Mouse (Mus musculus): ENCODE measurements around the gene Fggy. TPM values are rescaled to one million over a fixed set of nuclear protein-coding genes. Genes with fewer than 3 reads are reported as not detected.

The Fggy gene
- polyA plus RNA-seq, 1 experiment from 2014 or later = 5.3 TPM

DNA sequence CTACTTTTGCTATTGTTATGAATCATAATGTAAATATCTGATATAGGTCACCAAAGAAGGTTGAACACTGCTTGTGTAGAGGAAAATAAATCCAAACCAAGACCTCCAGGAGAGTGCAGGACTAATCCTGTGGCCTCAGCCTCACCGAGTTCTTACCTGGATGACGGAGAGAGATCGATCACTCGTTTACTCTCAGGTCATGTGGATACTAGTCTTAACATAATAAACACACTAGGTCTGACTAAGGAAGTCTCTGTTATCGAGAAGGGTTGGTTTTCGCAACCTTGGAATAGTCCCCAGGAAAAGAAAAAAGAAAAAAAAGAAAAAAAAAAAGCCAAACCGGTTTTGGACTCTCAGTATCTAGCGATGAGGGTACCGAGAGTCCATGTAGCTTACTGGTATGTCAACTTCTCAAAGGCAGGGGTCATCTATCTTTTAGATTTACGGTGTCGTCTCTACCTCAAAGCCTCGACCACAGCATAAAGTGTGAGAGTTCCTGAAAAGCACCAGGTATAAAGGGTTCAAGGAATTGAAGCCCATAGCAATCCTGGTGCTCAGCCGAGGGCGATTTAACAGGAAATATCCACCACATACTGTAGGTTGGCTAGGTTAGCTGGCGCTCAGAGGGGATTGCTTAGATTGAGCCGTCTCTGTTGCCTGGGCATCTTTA is 509 bp upstream of the Fggy start:
- WGBS = 12% methylated on average over 16 of the region's 16 CpGs

DNA sequence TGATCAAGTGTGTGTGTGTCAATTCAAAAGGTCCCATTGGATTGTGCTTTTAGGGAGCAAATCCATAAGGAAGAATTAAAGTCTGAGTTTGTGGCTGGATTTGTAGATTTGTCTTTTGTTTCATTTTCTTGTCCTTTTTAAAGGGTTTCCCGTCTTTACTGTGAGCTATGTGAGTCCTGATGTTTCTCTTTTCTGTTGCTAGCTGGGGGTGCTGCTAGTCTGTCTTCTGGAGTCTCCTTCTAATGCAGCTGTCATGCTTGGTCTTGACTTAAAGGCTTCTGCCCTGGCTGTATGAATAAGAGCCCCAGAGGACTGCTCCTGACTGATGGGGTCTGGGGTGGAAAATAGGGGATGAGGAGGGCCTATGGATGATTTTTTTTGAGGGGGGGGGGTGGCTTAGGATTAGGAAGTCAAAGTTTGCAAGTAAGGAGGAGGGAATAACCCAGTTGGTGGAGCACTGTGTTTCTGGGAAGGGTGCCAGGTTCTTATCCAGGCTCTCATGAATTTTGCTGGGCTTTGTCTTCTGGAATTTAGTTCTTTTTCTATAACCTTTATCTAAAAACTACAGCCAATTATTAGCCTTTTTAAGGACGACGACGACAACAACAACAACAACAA is 1.1 kb downstream of the Fggy start:
- WGBS = 33% methylated on average over 4 of the region's 4 CpGs

More for the DNA sequence above, 509 bp upstream of the Fggy start:
- H3K4me1 ChIP-seq (replicated peaks; ENCODE audit: control insufficient read depth, insufficient read depth) = no peaks in the 10 kb centered on the region
- peak overlapping the region; percentile 86 for H3K27ac ChIP-seq (replicated peaks)
- peak overlapping the region; percentile 58 for H3K9ac ChIP-seq (ENCODE audit: low read length)
- no peaks in the 10 kb centered on the region for H3K27me3 ChIP-seq (ENCODE audit: control insufficient read depth, insufficient read depth, low read length)
- peak overlapping the region; percentile 64 for H3K4me2 ChIP-seq (replicated peaks; ENCODE audit: low read depth)
- TF ChIP-seq EP300 (optimal IDR thresholded peaks at IDR 0.05) = no peak
- no peak for TF ChIP-seq CTCF (IDR thresholded peaks at IDR 0.05; ENCODE audit: low read depth)
- H3K4me3 ChIP-seq (ENCODE audit: low read depth, low read length) = peak overlapping the region; percentile 38
- no peaks in the 10 kb centered on the region for H3K9me3 ChIP-seq (ENCODE audit: control insufficient read depth, low read length)
- no peaks in the 10 kb centered on the region for H3K36me3 ChIP-seq (ENCODE audit: control insufficient read depth, insufficient read depth, low read length)
- peak; percentile 41 for ATAC-seq (ENCODE audit: low FRiP score, low TSS enrichment)
- no peak for DNase-seq (ENCODE audit: low spot score)

GRCm38 (mm10) chr4:95571621-95572020 is 14.3 kb downstream of the Fggy start:
- WGBS = 79% methylated on average over 3 of the region's 3 CpGs
- H3K4me3 ChIP-seq (ENCODE audit: low read depth, low read length) = no peak overlapping the region
- H3K9me3 ChIP-seq (ENCODE audit: control insufficient read depth, low read length) = no peaks in the 10 kb centered on the region
- no peaks in the 10 kb centered on the region for H3K27me3 ChIP-seq (ENCODE audit: control insufficient read depth, insufficient read depth, low read length)
- no peaks in the 10 kb centered on the region for H3K4me1 ChIP-seq (replicated peaks; ENCODE audit: control insufficient read depth, insufficient read depth)
- no peak overlapping the region for H3K9ac ChIP-seq (ENCODE audit: low read length)
- no peak overlapping the region for H3K4me2 ChIP-seq (replicated peaks; ENCODE audit: low read depth)
- no peak for TF ChIP-seq EP300 (optimal IDR thresholded peaks at IDR 0.05)
- TF ChIP-seq CTCF (IDR thresholded peaks at IDR 0.05; ENCODE audit: low read depth) = no peak
- no peaks in the 10 kb centered on the region for H3K36me3 ChIP-seq (ENCODE audit: control insufficient read depth, insufficient read depth, low read length)
- ATAC-seq (ENCODE audit: low FRiP score, low TSS enrichment) (no peak), DNase-seq (ENCODE audit: low spot score) (no peak)
- no peak overlapping the region for H3K27ac ChIP-seq (replicated peaks)

More for the DNA sequence above, 1.1 kb downstream of the Fggy start:
- no peaks in the 10 kb centered on the region for H3K4me1 ChIP-seq (replicated peaks; ENCODE audit: control insufficient read depth, insufficient read depth)
- ATAC-seq (ENCODE audit: low FRiP score, low TSS enrichment) (no peak), DNase-seq (ENCODE audit: low spot score) (peak; percentile 18)
- no peaks in the 10 kb centered on the region for H3K27me3 ChIP-seq (ENCODE audit: control insufficient read depth, insufficient read depth, low read length)
- no peaks in the 10 kb centered on the region for H3K36me3 ChIP-seq (ENCODE audit: control insufficient read depth, insufficient read depth, low read length)
- no peak overlapping the region for H3K9ac ChIP-seq (ENCODE audit: low read length)
- peak overlapping the region; percentile 91 for H3K27ac ChIP-seq (replicated peaks)
- H3K9me3 ChIP-seq (ENCODE audit: control insufficient read depth, low read length) = no peaks in the 10 kb centered on the region
- TF ChIP-seq CTCF (IDR thresholded peaks at IDR 0.05; ENCODE audit: low read depth) (no peak), EP300 (optimal IDR thresholded peaks at IDR 0.05) (no peak)
- H3K4me3 ChIP-seq (ENCODE audit: low read depth, low read length) = no peak overlapping the region
- H3K4me2 ChIP-seq (replicated peaks; ENCODE audit: low read depth) = no peak overlapping the region

GRCm38 (mm10) chr4:95573704-95574103 is 16.4 kb downstream of the Fggy start:
- Histone ChIP-seq H3K4me2 (replicated peaks; ENCODE audit: low read depth) (no peak overlapping the region), H3K27me3 (ENCODE audit: control insufficient read depth, insufficient read depth, low read length) (no peaks in the 10 kb centered on the region), H3K36me3 (ENCODE audit: control insufficient read depth, insufficient read depth, low read length) (no peaks in the 10 kb centered on the region), H3K27ac (replicated peaks) (no peak overlapping the region), H3K4me1 (replicated peaks; ENCODE audit: control insufficient read depth, insufficient read depth) (no peaks in the 10 kb centered on the region), H3K4me3 (ENCODE audit: low read depth, low read length) (no peak overlapping the region), H3K9me3 (ENCODE audit: control insufficient read depth, low read length) (no peaks in the 10 kb centered on the region), H3K9ac (ENCODE audit: low read length) (no peak overlapping the region)
- no peak for ATAC-seq (ENCODE audit: low FRiP score, low TSS enrichment)
- TF ChIP-seq EP300 (optimal IDR thresholded peaks at IDR 0.05) = no peak
- no peak for TF ChIP-seq CTCF (IDR thresholded peaks at IDR 0.05; ENCODE audit: low read depth)
- no peak for DNase-seq (ENCODE audit: low spot score)

DNA sequence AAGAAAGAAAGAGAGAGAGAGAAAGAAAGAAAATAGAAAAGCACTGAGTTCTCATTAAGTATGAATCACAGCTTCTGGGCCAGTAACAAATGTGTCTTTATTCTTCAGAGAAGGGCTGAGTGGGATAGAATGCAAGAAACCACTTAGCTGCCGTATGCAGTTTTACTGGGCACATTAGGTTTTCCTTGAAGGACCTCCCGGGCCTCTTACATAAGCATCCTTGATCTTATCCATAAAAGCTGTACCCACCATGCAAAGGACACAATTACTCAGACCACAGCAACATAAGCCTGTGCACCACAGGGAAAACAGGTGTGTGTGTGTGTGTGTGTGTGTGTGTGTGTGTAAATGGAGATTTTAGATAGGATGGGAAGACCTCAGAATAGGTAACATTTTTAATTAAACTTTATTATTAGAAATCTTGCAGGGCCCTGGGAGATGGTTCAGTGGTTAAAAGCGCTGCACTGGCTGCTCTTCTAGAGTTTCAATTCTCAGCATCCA is 18.2 kb downstream of the Fggy start:
- whole genome bisulfite sequencing = 81% methylated on average over 3 of the region's 3 CpGs
- no peak overlapping the region for H3K4me3 ChIP-seq (ENCODE audit: low read depth, low read length)
- no peak overlapping the region for H3K4me2 ChIP-seq (replicated peaks; ENCODE audit: low read depth)
- ATAC-seq (ENCODE audit: low FRiP score, low TSS enrichment) (no peak), DNase-seq (ENCODE audit: low spot score) (no peak)
- no peaks in the 10 kb centered on the region for H3K9me3 ChIP-seq (ENCODE audit: control insufficient read depth, low read length)
- H3K27ac ChIP-seq (replicated peaks) = no peak overlapping the region
- H3K36me3 ChIP-seq (ENCODE audit: control insufficient read depth, insufficient read depth, low read length) = no peaks in the 10 kb centered on the region
- TF ChIP-seq CTCF (IDR thresholded peaks at IDR 0.05; ENCODE audit: low read depth) (no peak), EP300 (optimal IDR thresholded peaks at IDR 0.05) (no peak)
- no peaks in the 10 kb centered on the region for H3K27me3 ChIP-seq (ENCODE audit: control insufficient read depth, insufficient read depth, low read length)
- H3K4me1 ChIP-seq (replicated peaks; ENCODE audit: control insufficient read depth, insufficient read depth) = no peaks in the 10 kb centered on the region
- no peak overlapping the region for H3K9ac ChIP-seq (ENCODE audit: low read length)

- Histone ChIP-seq H3K27me3 (ENCODE audit: control insufficient read depth, insufficient read depth, low read length) (no peaks in the 10 kb centered on the region), H3K4me2 (replicated peaks; ENCODE audit: low read depth) (no peak overlapping the region), H3K4me3 (ENCODE audit: low read depth, low read length) (no peak overlapping the region), H3K36me3 (ENCODE audit: control insufficient read depth, insufficient read depth, low read length) (no peaks in the 10 kb centered on the region), H3K4me1 (replicated peaks; ENCODE audit: control insufficient read depth, insufficient read depth) (no peaks in the 10 kb centered on the region), H3K27ac (replicated peaks) (no peak overlapping the region), H3K9me3 (ENCODE audit: control insufficient read depth, low read length) (no peaks in the 10 kb centered on the region), H3K9ac (ENCODE audit: low read length) (no peak overlapping the region)
- ATAC-seq (ENCODE audit: low FRiP score, low TSS enrichment) (no peak), DNase-seq (ENCODE audit: low spot score) (no peak)
- 92% methylated on average over 5 of the region's 5 CpGs for WGBS
- TF ChIP-seq CTCF (IDR thresholded peaks at IDR 0.05; ENCODE audit: low read depth) (no peak), EP300 (optimal IDR thresholded peaks at IDR 0.05) (no peak)
Observed at GRCm38 (mm10) chr4:95579183-95579582, 21.9 kb downstream of the Fggy start.
